Mouse (Mus musculus): ENCODE data around the gene Ctsq. TPM values are rescaled to one million over a fixed set of nuclear protein-coding genes. Genes with fewer than 3 reads are reported as not detected.

Ctsq gene
- total RNA-seq (2023): not detected in 2 replicates

DNA sequence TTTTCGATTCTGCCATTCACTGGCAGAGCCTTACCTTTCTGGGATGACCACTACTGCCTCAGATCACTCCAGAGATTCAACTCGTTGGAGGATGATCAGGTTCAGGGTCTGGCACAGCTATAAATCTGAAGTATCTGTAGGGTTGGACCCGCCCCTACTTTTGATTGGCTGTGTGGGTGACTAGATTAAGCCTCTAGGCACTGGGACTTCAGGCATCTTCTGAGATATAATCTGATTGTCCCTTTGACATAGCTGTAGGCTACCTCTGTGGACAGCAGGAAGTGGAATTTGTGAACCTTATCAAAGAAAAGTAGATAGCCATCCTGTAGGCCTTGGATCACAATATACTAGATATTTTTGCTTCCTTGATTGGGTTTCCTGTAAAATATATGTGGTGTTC, at the start of gene Ctsq:
Gene Ctsq, minus strand, starts transcription at position 101 of the 400 bp plus-strand sequence.

DNA sequence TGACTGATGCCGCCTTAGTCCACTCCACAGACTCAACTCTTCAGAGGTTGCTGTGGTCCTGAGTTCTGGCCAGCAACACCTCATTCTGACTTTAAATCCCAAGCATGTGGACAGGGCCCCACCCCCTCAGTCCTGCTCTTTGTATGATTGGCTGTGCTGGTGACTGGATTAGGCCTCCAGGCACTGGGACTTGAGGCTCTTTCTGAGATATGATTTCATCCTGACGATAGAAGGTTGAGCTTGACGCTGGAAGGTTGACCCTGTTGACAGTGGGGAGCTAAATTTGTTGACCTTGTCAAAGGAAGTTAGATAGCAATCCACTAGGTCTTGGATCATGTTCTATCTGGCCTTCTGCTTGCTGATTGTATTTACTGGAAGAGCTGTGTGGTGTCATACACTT, 34.6 kb downstream of the Ctsq start, which contains the start of gene Ctsj:
Gene Ctsj, minus strand, starts transcription at position 101 of the 400 bp plus-strand sequence.

Other genes starting within 250 kb of the Ctsq start
- not detected in 2 replicates for gene Ctsll3, start 237.8 kb downstream of the Ctsq start, total RNA-seq (2023)
- not detected in 2 replicates for gene 4930486L24Rik, start 176.2 kb downstream of the Ctsq start, total RNA-seq (2023)
- not detected in 2 replicates for gene Gm49392, start 143.7 kb downstream of the Ctsq start, total RNA-seq (2023)
- gene Ctla2b, start 143.2 kb downstream of the Ctsq start, total RNA-seq (2023): 0.32 TPM in 1 of 2 replicates, not detected in the other
- gene Tpbpb, start 135.8 kb downstream of the Ctsq start, total RNA-seq (2023): not detected in 2 replicates
- not detected in 2 replicates for gene Gm49393, start 105.0 kb downstream of the Ctsq start, total RNA-seq (2023)
- not detected in 2 replicates for gene Gm49391, start 104.1 kb downstream of the Ctsq start, total RNA-seq (2023)
- 0.84 and 2.9 TPM in 2 replicates for gene Ctla2a, start 104.0 kb downstream of the Ctsq start, total RNA-seq (2023)
- gene Tpbpa, start 98.6 kb downstream of the Ctsq start, total RNA-seq (2023): not detected in 2 replicates
- not detected in 2 replicates for gene Ctsj, start 34.7 kb downstream of the Ctsq start, total RNA-seq (2023)
- not detected in 2 replicates for gene Ctsr, start 123.6 kb upstream of the Ctsq start, total RNA-seq (2023)
- gene Cts6, start 162.8 kb upstream of the Ctsq start, total RNA-seq (2023): not detected in 2 replicates
- gene Cts8, start 214.7 kb upstream of the Ctsq start, total RNA-seq (2023): not detected in 2 replicates
- not detected in 2 replicates for gene Gm49398, start 248.2 kb upstream of the Ctsq start, total RNA-seq (2023)

Data from neutrophil, adult 65 days (primary cell).